Mouse (Mus musculus): ENCODE measurements around the gene Dars.

The Dars gene

DNA sequence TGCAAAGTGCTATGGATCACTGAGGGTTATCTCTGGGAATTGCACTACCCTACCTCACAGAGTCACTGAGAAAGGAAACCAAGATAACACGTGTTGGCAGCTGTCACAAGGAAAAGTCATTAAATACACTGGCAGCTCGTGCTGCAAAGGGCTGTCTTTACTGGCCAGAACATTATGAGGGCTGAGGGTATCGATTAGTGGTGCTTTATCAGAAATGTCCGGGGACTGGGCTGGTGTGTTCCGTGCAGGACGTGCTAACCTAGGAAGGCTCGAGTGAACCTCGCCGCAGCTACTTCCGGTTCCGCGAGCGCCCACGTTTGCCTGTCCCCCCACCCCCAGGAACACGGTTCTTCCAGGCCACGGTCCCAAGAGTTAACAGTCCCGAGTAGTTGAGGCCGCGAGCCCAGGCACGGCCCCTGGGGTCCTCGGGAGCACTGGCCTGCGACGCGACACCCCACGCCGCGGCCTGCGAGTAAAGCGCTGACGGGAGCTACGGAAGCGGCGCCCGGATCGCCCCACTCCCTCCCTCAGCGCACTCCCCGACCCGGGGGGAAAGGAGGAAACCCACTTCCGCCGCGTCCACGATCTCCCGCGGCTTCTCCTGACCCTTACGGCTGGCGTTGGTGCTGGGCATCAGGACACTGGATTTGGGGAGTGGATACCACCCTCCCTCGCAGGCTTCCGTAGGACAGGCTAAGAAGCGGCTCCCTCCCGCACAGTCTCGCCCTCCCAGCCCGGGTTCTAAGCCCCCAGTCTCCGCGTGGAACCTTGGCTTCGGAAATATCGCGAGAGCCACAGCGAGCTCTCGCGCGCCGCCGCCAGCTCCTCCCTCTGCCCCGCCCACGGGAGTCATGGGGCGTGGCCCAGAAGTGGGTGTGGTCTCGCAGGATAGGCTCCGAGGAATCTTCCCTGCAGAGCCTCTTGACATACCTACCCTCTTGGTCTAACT is at the start of gene Dars:
Gene Dars, minus strand, starts transcription at position 785 of the 949 bp plus-strand sequence.
- DNase-seq, result peak; percentile 94 to 96

DNA sequence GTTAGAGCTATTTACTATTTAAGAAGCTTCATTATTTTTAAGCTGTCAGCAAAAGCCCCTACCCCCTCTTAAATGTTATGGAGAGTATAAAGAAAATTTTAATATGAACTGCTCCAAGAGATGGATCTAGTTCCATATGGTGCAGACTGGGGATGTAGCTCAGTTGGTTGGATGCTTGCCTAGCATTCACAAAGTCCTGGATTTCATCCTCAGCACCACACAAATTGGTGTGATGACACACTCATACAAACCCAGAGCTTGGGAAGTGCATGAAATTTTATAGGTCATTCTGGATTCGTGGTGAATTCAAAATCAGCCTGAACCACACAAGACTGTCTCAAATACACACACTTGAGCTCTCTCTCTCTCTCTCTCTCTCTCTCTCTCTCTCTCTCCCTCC is 49.7 kb upstream of the Dars start:
- no peak for DNase-seq

DNA sequence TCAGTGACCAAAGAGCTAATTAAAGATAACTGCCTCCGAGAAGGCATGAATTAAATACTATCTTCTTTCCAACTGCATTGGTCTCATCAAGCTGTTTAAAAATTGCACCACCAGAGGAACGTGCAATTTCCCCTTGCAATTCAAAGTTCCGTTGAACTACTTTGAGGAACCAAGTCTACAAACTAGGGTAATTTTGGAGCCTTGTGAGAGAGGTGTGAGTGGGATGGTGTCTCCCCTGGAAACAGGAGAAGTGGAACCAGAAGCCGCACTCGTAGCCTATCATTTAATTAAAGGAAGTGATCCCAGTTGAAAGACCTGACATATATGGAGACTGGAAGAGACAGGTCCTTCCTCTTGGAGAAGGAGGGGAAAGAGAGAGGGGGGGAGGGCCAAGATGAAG is 46.3 kb upstream of the Dars start:
- no peak for DNase-seq

DNA sequence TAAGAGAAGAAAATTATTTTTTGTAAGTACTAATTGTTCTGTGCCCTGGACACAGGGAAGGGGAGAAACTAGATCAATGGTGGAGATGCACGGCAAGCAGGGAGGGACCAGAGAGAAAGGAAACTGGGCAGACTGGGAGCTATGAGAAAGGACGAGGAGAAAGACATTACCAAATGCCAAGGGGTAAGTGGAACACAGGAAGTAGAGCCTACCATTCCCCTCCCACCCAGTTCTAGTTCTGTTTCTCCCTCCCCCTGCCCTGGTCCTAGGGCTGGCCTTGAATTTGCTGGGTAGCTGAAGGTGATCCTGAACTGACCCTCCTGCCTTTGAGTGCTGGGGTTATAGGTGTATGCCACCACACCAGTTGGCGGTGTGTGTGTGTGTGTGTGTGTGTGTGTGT is 45.2 kb upstream of the Dars start:
- no peak for DNase-seq

DNA sequence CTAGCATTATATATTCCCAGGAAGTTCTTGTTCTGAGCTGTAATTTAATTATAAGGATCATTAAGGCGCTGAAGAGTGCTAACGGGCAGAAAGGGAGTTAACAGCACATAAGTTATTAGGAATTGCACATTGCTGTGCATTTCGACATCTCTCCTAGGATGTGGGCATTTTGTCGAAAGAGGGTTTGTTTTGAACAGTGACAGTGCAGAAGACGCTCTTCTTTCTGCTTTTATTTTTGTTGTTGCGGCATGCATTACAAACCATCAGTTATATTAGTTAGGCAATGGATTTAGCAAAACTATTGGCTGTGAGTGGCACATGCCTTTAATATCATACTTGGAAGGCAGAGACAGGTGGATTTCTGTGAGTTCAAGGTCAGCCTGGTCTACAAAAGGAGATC is 43.6 kb upstream of the Dars start:
- no peak for DNase-seq

DNA sequence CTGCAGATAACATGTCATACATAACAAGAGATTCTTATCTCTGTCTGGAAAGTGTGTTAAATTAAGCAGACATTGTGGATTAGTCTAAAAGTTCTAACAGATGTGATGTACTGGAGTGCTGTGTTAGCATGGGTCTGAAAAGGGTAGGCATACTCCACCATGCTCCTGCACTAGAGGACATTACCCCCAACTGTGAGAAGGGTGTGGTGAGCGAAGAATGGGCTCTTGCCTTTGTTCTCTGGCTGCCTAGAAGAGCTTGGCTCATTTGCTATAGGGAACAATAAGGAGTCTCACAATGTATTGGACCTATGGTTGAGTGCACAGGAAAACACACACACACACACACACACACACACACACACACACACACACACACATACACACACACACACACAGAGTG is 42.3 kb upstream of the Dars start:
- no peak for DNase-seq

DNA sequence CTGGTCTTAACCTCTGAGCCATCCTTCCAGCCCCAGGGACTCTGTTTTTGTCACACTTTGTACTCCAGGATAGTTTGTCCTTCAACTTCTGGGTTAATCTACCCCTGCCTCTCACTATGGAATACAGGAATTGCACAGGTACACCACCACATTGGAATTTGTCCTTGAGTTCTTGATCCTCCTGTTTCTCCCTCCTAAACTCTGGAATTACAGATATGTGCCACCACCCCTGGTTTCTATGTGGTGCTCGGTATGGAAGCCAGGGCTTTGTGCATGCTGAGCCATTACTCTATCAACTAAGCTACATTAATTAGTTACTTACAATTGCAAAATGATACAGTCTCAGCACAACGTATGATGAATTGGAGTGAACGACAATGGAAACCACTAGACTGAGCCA is 41.8 kb upstream of the Dars start:
- no peak for DNase-seq

DNA sequence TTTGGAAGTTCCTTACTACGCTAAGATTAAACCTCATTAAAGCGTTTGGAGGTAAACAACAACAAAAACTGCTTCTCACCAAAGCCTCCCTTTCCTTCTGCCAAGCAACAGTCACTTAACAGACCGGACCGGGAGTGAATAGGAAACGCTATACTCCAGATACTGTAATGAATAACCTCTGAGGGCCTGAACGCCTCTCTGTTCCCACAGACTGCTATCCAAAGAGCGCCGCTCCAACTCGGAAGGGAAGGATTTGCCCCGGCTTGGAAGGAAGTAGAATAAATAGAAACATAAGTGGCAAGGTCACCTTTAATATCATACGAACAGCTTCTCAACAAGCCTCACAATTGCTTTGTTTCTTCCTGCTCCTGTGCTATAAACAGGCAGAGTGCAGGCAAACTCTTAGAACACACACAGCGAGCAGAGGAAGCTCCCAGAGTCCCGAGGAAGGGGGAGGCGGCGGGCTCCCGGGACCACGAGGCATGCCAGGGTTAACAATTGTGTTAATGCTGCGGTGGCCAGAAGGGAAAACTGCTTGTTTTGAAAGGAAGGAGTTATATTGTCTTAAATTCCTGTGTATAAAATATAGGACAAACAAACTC is 39.8 kb upstream of the Dars start:
- DNase-seq, result peak; percentile 69 to 87

DNA sequence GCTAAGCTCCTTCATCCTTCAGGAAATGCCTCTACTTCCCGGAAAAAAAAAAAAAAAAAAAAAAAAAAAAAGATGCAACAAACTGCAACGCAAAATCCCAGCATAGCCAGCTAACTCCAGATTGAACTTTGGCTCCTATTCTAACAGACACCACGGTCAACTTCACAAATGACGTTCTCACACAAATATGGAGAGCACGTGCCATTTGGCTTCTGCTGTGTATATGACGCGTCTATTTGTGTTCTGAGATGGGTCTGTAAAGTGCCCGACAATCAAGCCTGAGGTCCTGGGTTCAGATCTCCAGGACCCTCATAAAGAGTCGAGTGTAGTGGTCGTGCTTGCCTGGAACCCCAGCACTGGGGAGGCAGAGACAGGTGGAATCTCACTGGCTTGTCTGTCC is 39.1 kb upstream of the Dars start:
- no peak for DNase-seq

DNA sequence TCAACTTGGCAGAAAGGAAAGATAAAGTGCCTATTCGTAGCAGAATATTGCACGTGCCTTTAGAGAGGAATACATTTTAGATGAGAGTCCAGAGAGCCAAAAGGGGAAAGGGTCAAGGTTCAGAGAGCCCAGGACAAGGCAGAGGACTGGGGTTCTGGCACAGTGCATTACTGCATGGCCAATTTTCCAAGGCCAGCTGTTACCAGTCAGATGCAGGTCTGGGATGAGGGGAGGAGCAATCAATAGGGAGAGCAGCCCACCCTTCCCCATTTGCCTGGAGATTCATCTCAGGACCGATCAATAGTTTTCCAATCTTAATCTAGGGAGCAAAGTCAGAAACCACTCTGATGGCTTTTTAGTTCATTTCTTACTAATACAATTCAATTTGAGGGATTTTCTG is 35.0 kb upstream of the Dars start:
- DNase-seq, result no peak

DNA sequence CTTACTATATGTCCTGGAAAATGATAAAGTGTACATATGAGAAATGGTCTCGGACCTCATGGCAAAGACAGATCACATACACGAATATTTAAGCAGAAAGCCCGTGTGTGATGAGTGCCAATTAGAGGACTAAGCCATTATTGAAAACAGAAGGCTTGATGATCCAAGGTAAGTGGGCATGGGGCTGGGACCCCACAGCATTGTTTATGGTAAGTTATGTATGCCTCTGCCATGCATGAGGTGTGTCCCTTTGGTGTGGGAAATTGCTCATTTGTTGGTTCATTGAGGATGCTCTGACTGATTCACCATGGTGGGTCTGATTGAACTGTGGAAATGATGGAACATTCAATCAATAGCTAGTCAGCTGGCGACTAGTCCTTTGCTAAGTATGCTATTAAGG is 34.0 kb upstream of the Dars start:
- DNase-seq, result no peak

DNA sequence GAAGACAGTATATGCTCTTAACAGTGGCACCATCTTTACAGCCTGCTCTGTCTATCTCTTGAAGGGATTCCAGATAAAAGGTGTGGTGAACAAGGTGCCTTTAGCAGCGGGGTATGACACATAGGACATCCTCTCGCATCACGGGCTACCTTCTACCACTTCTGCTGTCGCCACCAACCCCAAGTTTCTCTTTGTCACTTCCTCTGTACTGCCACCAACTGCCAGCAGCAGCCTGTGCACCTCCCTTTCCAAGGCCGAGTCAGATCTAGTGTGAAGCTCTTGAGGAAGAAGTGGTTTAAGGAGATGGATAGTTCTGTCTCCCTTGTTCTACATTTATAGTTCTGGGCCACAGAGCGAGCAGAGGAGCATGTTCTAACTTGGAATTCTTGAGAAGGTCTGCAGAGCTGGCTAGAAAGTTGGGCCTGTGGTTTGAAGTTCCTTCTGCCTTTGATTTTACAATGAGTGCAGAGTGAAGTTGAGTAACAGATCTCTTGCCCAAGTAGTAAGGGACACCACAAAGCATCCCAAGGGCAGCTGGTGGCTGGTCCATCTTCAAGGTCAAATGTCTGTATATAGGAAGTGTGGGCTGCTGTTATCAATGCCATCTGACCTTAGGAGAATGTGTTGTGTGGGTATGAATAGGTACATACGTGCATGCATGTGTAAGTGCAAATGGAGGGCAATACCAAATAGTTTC is 30.2 kb upstream of the Dars start:
- peak in 1 of 2 experiments; percentile 38 for DNase-seq

DNA sequence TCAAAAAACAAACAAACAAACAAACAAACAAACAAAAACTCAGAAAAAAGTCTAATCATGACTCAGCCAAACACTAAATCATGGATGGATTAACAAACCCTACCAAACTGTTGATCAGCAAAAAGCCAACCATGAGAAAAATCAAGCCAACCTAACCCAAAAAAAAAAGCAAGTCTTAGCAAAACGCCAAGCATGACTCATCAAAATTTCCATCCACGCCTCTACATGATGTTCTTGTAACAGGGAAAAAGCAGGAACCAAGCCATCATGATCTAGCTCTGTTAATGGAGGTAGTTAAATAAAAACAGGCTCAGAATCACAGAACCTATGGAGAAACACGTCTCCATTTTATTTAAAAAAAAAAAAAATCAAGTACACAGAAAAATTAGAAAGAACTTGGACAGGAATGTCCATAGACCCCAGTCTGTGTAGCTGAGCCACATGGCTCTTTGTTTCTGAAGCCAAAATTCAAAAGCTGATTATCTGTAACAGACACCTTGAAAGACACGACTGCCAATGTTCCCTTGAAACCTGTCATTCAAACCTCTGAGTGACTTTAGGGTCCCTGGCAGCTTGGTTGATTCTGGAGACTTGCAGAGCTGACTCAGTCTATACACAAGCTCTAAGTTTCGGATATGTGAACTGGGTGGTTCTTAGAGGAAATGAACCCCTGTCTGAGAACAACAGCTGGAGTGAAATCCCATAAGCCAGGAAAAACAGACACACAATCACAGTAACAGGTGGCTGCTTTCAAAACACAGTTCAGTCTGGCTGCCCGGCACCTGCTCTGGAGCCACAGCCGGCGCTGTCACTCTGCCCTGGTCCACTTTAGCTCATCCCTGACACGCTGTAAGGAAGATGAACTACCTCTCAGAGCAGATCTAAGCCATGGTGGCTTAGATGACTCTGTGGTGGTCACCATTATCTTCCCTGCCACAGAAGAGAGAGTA is 27.0 kb upstream of the Dars start:
- peak in 1 of 2 experiments; percentile 29 for DNase-seq

DNA sequence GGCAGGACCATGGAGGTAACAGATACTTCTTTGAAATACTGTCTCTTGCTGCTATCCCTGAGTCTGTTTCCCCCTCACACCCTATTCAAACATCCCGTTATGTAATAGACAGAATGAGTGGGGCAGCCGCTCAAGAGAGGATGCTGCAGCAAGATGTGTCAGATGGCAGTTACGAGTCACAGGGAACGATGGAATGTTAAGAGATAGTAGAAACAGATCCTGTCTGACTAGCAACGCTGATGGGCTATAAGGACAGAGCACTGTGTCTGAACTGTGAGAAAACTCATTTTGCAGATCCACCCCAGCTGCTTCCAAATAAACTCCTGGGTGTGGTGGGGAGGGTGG is 23.9 kb upstream of the Dars start:
- DNase-seq, result no peak

DNA sequence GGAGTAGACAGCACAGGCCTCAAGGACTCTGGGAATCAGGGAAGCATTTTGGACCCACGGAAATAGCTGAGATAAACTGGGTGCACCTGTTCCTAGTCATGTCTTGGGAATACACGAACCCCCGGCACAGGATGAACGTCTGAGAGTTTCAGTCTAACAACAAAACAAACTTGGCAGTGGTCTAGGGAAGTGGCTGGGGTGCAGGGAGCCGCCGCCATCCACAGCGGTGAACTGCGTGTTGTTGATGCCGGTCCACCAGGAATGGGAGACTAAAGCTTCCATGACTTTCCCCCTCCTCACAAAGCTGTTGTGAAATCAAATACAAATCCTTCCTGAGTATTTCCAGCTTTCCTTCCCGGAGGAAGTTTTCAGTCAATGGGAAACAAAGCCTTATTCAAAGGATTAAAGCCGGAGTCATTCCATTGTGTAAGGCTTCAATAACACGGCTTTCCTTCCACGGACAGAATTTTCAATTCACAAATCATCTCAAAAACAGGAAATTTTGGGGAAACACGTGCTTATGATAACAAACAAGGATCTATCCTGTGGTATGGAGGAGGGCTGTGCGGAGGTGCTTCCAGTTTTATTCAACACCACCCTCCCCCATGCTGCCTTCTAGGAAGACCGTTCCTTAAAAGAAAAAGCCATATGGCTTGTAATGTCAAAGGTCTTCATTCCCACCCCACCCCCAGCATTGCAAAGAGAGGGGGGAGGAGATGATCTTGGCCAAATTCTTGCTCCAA is 23.4 kb upstream of the Dars start:
- peak in 1 of 2 experiments; percentile 47 for DNase-seq

DNA sequence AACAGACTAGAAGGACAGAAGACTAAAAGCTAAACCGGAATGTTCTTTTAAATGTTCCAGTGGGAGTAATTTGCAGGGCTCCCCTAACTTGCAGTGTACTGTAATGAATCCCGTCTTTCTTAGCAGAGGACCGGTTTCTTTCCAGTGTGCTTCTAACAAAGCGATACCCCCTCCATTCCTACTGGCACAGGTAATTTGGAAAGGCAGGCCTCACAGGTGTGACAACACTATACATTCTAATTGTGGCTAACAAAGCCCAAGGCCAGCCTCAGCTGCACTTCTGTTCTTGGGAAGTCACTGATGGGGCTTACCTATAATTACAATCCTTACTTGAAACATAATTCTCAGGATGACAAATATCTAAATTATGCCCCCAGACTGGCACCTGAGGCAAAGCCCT is 22.4 kb upstream of the Dars start:
- DNase-seq, result no peak

DNA sequence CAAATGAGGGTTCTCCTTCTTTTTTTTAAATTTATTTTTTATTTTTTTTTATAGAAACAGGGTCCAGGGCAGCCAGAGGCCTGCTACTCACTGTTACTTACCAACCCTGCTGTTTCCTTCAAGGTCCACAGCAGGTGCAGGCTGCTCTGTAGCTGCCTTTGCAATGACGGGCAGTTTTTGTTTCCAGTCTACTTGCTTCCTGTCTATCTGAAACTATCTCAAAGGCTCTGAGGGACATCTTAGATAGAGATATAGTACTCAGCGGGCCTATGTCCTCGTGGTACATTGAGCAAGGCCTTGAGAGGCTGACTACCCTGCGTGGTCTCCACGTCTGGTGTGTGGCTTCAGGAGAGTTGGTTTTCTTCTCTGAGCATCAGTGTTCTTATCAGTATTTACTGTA is 21.4 kb upstream of the Dars start:
- DNase-seq, result no peak

DNA sequence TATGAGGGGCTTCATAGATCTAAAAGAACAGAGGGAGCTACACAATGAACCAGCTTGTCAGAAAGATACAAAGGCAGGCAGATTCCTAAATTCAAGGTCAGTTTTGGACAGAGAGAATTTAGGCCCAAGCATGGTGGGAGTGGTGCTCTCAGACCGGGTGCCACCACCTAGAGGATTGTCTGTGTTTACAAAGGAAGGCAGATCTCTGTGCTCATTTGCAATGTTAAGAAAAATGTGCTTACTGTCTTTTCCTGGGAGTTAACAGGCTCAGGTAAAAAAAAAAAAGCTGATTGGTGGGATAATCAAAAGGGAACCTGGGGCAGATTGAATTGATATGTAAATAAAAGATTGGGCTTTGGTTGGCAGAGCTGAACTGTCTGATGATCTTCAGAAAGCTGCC is 20.1 kb upstream of the Dars start:
- DNase-seq, result no peak

DNA sequence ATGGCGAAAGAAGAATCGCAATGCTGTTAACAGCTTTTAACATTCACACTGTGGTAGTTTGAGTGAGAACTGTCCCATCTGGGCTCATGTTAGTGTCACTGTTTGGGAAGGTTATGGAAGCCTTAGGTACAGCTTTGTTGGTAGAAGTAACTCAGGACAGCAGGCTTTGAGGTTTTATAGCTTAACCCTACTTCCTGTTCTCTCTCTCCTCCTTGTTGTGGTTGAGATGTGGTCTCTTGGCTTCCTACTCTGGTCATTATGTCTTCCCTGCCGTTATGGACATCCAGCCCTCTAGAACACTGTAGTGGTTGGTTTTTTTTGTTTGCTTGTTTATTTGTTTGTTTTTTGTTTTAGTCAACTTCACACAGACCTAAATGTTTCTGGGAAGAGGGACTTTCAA is 18.8 kb upstream of the Dars start:
- no peak for DNase-seq

DNA sequence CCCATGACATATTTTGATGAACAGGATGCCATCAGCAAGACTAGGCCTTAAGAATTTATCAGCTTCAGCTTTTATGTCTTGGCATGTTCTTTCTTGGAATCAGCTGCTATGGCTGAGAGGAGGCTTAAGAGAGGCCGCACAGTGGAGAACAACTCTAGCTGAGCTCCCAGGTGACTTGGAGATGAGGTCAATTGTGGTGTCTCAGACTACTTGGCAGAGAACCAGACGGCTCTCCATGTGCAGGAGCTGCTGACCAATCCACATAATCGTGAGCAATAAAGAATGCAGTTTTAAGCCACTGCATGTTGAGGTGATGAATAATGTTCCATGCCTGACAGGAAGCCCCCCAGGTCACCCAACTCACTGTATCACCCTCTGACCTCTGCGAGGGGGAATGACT is 18.4 kb upstream of the Dars start:
- no peak for DNase-seq

DNA sequence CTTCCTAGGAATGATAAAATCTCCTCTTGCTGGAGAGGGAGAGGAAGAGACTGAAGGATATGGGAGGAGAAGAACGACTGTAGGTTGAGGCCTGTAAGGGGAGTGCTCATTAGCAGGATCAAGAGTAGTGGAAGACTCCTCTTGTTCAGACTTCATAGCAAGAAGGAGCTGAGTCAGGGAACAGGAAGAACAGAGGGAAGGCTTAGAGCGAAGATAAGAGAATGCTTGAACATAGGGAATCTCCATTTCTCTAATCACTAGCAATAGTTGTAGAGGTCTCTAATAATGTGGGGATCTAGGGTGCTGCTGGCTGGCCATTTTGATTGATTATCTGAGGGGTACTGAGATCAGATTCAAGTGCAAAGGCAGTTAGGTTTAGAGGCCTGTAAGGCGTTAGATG is 7.8 kb upstream of the Dars start:
- no peak for DNase-seq

DNA sequence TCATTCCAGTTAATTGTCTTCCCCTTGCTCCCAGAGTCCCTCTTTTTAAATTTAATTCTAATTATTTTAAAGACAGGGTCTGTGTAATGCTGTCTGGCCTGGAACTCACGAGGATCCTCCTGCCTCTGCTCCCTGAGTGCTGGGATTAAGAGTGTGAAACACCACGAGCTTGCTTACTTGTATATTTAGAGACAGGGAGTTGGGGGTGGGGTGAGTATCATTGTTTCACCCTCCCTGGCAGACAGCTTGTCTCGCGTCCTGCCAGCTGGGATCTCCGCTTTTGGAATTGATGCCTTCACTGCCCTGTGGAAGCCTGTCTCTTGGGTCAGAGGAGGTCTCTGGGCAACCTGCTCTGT is 343 bp upstream of the Dars start:
- no peak for DNase-seq

Measured in lung, postnatal 4 days (tissue).